Mouse (Mus musculus) liver, adult 2 months (tissue): ENCODE data around the gene Hic2. TPM values are rescaled to one million over a fixed set of nuclear protein-coding genes. Genes with fewer than 3 reads are reported as not detected.

ENCODE experiments used
- DNase-seq: peaks from one replicate; pipeline ENCODE4 v3.0.0-alpha.2; 2011; ENCODE audit warnings: low read depth, low spot score; ENCODE audit errors: extremely low read depth
- H3K27ac ChIP-seq: fragments of 200-500 bp; replicated peaks from 2 replicates; pipeline ENCODE4 v1.5.1; 2012; ENCODE audit warnings: low read depth, mild to moderate bottlenecking, control low read depth, inconsistent platforms, low read length; ENCODE audit not compliant: insufficient read depth
- H3K27me3 ChIP-seq: fragments of 200-500 bp; 2 replicates; pipeline ENCODE4 v1.6.1; 2012; ENCODE audit warnings: mild to moderate bottlenecking, moderate library complexity, low read length, inconsistent platforms; ENCODE audit not compliant: control insufficient read depth, insufficient read depth
- H3K36me3 ChIP-seq: fragments of 200-500 bp; 2 replicates; pipeline ENCODE4 v1.6.1; 2012; ENCODE audit warnings: low read length, inconsistent platforms; ENCODE audit not compliant: control insufficient read depth, insufficient read depth
- H3K4me1 ChIP-seq: fragments of 200-500 bp; 2 replicates; pipeline ENCODE4 v1.6.1; 2011; ENCODE audit warnings: low read length; ENCODE audit not compliant: control insufficient read depth, insufficient read depth
- H3K4me3 ChIP-seq: fragments of 200-500 bp; 2 replicates; pipeline ENCODE4 v1.5.1; 2011; ENCODE audit warnings: low read depth, mild to moderate bottlenecking, control low read depth, low read length, moderate library complexity; ENCODE audit not compliant: insufficient read depth
- H3K79me2 ChIP-seq: fragments of 200-500 bp; 2 replicates; pipeline ENCODE4 v1.6.1; 2012; ENCODE audit warnings: inconsistent platforms, mild to moderate bottlenecking, low read length, moderate library complexity; ENCODE audit not compliant: control insufficient read depth, insufficient read depth
- H3K9ac ChIP-seq: fragments of 200-500 bp; 2 replicates; pipeline ENCODE4 v1.6.1; 2012; ENCODE audit warnings: low read depth, mild to moderate bottlenecking, control low read depth, inconsistent platforms, low read length
- CTCF ChIP-seq: fragments of 200-500 bp; IDR thresholded peaks from 2 replicates; pipeline ENCODE4 v1.5.1; 2011; ENCODE audit warnings: low read depth, low read length, control low read depth
- POLR2A ChIP-seq: fragments of 200-500 bp; IDR thresholded peaks from 2 replicates; pipeline ENCODE4 v1.6.1; 2011; ENCODE audit warnings: low read length, control low read depth; ENCODE audit not compliant: insufficient read depth; ENCODE audit errors: extremely low read depth
- WGBS: fragments of 180-500 bp; shearing (Covaris S2); methylation state at CpG from one replicate; pipeline ENCODE4 v1.1.7; 2018; 5-methylcytosine and 5-hydroxymethylcytosine counted together
- polyA plus RNA-seq: library from polyadenylated mRNA; depleted of rRNA; stranded (reverse); fragments of >200 nt; gene quantifications from 2 replicates; pipeline ENCODE4 v1.2.3, GENCODE M21; 2012
- total RNA-seq: library from RNA; depleted of rRNA; stranded (reverse); fragments of >200 nt; gene quantifications from 2 replicates; pipeline ENCODE4 v1.2.3, GENCODE M21; 2014

The Hic2 gene
- total and polyA plus RNA-seq, 2 experiments = 0.83 to 0.87 TPM

DNA sequence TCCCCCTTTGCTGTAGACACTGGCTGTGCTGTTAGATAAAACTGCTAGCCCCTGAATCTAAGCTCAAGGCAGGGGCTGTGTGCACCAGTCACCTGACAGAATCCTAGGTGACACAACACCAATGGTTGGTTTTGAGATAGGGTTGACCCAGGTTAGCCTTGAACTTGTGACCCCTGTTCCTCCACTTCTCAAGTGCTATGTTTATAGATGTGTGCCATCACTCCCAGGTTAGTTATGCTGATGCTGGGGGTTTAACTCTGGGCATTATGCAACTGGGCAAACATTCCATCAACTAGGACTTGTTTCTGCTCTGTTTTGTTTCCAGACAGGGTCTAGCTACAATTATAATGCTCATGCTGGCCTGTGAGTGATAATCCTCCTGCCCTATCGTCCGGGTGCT lies 53.7 kb downstream of the Hic2 start:
- no peaks in the 10 kb centered on the region for H3K4me1 ChIP-seq
- no peak overlapping the region for H3K27ac ChIP-seq
- no peak overlapping the region for H3K4me3 ChIP-seq
- WGBS = 62% methylated on average over 2 of the region's 2 CpGs
- H3K79me2 ChIP-seq = no peaks in the 10 kb centered on the region
- no peaks in the 10 kb centered on the region for H3K27me3 ChIP-seq
- TF ChIP-seq CTCF (no peak), POLR2A (no peak)
- H3K9ac ChIP-seq = no peak overlapping the region
- peak; percentile 14 for DNase-seq
- H3K36me3 ChIP-seq = peaks cover 13% of the 10 kb centered on the region; the same call in 1 of the 2 replicates

DNA sequence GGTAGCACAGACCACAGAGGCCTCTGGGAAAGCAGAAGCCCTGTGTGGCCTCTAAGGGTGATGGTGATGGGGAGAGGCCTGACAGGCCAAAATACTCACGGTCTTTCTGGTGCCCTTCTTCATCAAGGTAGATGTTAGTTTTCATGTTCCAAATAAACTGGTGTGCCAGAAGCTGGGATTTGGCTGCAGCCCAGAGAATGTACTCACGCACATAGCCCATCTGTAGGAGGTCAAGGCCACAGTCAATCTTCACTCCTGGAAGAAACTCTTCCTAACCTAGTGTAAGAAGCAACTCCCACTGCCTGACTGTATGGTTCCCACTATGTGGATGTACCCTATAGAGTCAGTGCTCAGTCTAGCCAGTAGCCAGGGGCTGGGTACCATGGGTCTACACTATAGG lies 57.6 kb downstream of the Hic2 start:
- Histone ChIP-seq H3K79me2 (no peaks in the 10 kb centered on the region), H3K4me1 (no peaks in the 10 kb centered on the region), H3K9ac (no peak overlapping the region), H3K36me3 (peaks cover 25% of the 10 kb centered on the region; the same call in 1 of the 2 replicates), H3K27me3 (no peaks in the 10 kb centered on the region), H3K4me3 (no peak overlapping the region), H3K27ac (no peak overlapping the region)
- TF ChIP-seq POLR2A (no peak), CTCF (no peak)
- DNase-seq = no peak
- 94% methylated on average over 2 of the region's 2 CpGs for WGBS

DNA sequence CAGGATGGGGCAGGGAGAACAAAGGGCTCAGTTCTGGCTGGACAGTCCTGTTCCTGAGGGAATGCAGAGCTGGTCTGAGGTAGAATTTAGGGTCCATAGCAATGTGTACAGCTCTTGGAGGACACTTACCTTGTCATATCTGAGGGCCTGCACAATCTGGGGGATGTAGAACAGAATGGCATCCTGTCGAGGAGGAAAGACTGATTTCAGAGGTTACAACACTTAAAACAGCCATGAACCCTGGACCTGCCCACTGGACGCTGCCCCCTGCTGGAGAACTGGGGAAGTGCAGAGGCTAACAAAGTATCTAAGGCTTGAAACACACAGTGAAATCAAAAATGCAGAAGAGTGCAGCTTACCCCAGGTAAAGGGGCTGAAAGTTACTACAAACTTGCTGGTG lies 59.4 kb downstream of the Hic2 start:
- WGBS = 2% methylated on average over 2 of the region's 2 CpGs
- peak; percentile 45 for DNase-seq
- Histone ChIP-seq H3K36me3 (peaks cover 29% of the 10 kb centered on the region), H3K4me3 (no peak overlapping the region), H3K27ac (no peak overlapping the region), H3K79me2 (no peaks in the 10 kb centered on the region), H3K9ac (no peak overlapping the region), H3K27me3 (no peaks in the 10 kb centered on the region), H3K4me1 (no peaks in the 10 kb centered on the region)
- TF ChIP-seq CTCF (peak; percentile 97), POLR2A (no peak)

DNA sequence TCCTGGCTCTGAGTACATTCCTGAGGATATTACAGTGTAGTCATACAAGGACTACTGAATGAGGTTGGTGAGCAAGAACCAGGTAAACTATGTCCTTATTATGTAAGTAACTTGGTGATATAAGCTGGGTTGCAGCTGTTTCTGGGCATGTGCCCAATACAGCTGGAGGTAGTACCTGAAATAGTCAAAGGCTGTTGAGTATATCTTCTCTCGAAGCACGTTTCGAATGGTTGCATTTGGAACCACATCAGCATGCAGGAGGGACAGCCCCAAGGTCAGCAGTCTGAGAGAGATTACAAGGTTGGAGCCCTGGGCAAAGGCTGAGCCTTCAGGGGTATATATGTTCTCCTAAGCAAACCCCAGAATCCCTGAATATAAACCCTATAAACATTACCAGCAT lies 67.4 kb downstream of the Hic2 start:
- no peaks in the 10 kb centered on the region for H3K79me2 ChIP-seq
- WGBS = 89% methylated on average over 3 of the region's 3 CpGs
- peaks cover 23% of the 10 kb centered on the region for H3K36me3 ChIP-seq

DNA sequence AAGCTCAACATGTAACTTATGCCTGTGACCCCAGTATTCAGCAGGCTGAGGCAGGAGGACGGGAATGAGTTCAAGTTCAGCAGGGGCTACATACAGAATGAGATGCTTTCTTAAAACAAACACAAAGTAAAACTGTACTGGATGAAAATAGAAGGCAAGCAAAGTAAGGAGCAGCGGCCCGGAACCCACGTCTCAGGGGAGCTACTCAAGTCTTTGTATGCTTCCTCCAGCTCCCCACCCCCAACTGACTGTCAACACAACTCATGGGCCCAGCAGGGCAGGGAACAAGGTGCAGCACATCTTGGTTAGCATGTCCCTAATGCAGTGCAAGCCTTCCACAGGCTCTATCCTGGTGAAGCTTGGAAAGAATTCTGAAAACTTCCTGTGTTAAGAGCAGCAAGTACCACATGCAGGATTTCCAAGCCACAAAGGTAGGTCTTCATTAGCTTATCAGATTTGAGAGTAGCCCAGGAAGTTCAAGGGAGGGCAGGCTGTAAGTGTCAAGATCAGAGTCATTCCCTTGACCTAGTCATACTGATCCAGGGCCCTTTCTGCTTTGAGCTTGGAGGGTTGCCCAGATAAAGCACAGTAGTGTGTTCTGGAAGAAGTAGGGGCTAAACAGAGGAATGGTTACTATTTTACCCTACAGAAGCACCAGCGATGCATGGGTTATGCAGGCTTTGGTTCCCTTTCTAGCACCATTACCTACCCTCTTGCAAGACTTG lies 70.3 kb downstream of the Hic2 start:
- TF ChIP-seq CTCF (no peak), POLR2A (no peak)
- Histone ChIP-seq H3K27ac (no peak overlapping the region), H3K9ac (no peak overlapping the region), H3K79me2 (no peaks in the 10 kb centered on the region), H3K36me3 (peaks cover 19% of the 10 kb centered on the region), H3K4me1 (no peaks in the 10 kb centered on the region), H3K27me3 (no peaks in the 10 kb centered on the region), H3K4me3 (no peak overlapping the region)
- no peak for DNase-seq
- WGBS = 96% methylated on average over 5 of the region's 5 CpGs

More for the DNA sequence above, 67.4 kb downstream of the Hic2 start:
- Histone ChIP-seq H3K27me3 (no peaks in the 10 kb centered on the region), H3K4me1 (no peaks in the 10 kb centered on the region), H3K9ac (no peak overlapping the region), H3K27ac (no peak overlapping the region), H3K4me3 (no peak overlapping the region)
- no peak for DNase-seq
- TF ChIP-seq POLR2A = no peak
- no peak for TF ChIP-seq CTCF

DNA sequence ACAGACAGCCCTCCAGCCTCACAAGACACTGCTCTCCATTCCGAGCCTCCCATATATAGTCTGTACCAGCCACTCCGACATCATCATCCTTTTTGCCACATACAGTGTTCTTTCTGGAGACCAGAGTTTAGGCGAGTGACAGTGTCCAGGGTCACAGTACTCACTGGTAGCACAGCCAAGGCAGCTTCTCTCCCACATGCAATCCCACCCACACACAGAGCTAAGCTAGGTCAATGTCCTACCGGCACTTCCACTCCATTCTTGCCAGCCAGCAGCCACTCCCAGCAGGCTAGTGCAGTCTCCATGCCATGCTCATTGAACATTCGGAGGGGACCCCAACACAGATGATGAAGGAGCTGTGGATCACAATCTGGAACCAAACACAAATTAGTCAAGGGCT lies 74.1 kb downstream of the Hic2 start:
- H3K79me2 ChIP-seq = no peaks in the 10 kb centered on the region
- H3K36me3 ChIP-seq = peaks cover 20% of the 10 kb centered on the region
- H3K27me3 ChIP-seq = no peaks in the 10 kb centered on the region
- no peak overlapping the region for H3K9ac ChIP-seq
- no peak overlapping the region for H3K4me3 ChIP-seq
- DNase-seq = no peak
- TF ChIP-seq CTCF (no peak), POLR2A (no peak)
- no peak overlapping the region for H3K27ac ChIP-seq
- 48% methylated on average over 5 of the region's 5 CpGs for WGBS
- no peaks in the 10 kb centered on the region for H3K4me1 ChIP-seq
